Mouse (Mus musculus) liver, postnatal 0 days (tissue): ENCODE data around the gene Slc16a8.

ENCODE experiments used
- CTCF ChIP-seq: sonication (generic); IDR thresholded peaks from 2 replicates; pipeline ENCODE4 v1.5.1; 2016; ENCODE audit warnings: antibody characterized with exemption, low read depth
- EP300 ChIP-seq: IDR thresholded peaks from 2 replicates; pipeline ENCODE4 v1.6.1; 2016; ENCODE audit warnings: antibody characterized with exemption, low read depth, mild to moderate bottlenecking

DNA sequence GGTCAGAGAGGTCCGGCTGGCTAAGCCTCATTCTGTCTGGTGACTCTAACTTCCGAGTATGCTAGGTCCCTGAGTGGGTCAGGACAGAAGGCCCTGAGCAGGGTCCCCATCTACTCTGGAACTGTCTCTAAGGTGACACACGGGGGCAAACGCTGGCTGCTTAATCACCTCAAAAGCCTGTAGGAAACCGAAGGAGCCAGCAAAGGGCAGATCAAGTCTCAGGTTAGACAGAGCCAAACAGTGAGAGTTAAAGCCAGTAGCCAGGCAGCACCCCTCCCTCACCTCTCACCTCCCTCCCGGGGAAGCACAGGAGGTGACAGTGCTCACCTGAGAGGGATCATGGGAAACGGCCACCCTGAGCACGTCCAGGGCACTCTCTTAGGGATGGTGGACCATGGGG lies 49.2 kb upstream of the Slc16a8 start:
- TF ChIP-seq EP300 (no peak), CTCF (no peak)
